Mouse (Mus musculus) CH12.LX (cell line): Measurements from ENCODE around the gene Ankrd60. TPM values are rescaled to one million over a fixed set of nuclear protein-coding genes. Genes with fewer than 3 reads are reported as not detected.

Experiments
- DNase-seq: peaks from one replicate; pipeline ENCODE4 v3.0.0-alpha.2; 2013; ENCODE audit errors: extremely low read depth
- H3K27ac ChIP-seq: 2 replicates; pipeline ENCODE4 v1.5.1; 2012; ENCODE audit warnings: low read depth, mild to moderate bottlenecking, control low read depth, moderate library complexity; ENCODE audit not compliant: insufficient read depth
- H3K27me3 ChIP-seq: replicated peaks from 2 replicates; pipeline ENCODE3; 2012; ENCODE audit warnings: inconsistent platforms
- H3K36me3 ChIP-seq, 2 experiments: replicated peaks in 1 of 2; 2 replicates each; pipeline versions ENCODE3 to v1.6.1; 2012; ENCODE audit warnings: inconsistent platforms in 1 of 2, low read length in 1 of 2, mild to moderate bottlenecking in 1 of 2, mixed read lengths in 1 of 2, moderate library complexity in 1 of 2; ENCODE audit not compliant: control insufficient read depth in 1 of 2, insufficient read depth in 1 of 2
- H3K4me1 ChIP-seq, 2 experiments: 2 replicates each; pipeline ENCODE4 v1.6.1; 2012; ENCODE audit warnings: inconsistent platforms in 1 of 2, moderate library complexity in 1 of 2; ENCODE audit not compliant: insufficient read depth in 2 of 2, control insufficient read depth in 1 of 2
- H3K4me2 ChIP-seq: 2 replicates; pipeline ENCODE4 v1.6.1; 2012; ENCODE audit warnings: low read depth, mild to moderate bottlenecking, control low read depth; ENCODE audit not compliant: poor library complexity, insufficient read depth, severe bottlenecking
- H3K4me3 ChIP-seq, 3 experiments: fragments of 150-350 bp in 1 of 3; sonication (generic) in 1 of 3; replicated peaks in 1 of 3; 2 replicates each; pipeline versions ENCODE3 to v1.5.1; 2011 to 2012; ENCODE audit warnings: low read depth in 2 of 3, low read length in 2 of 3, mild to moderate bottlenecking in 2 of 3, moderate library complexity in 2 of 3, control low read depth in 1 of 3, improper control_type of control experiment in 1 of 3, inconsistent platforms in 1 of 3, mixed read lengths in 1 of 3; ENCODE audit not compliant: poor library complexity in 1 of 3
- H3K79me2 ChIP-seq: replicated peaks from 2 replicates; pipeline ENCODE4 v1.6.1; 2012; ENCODE audit warnings: mild to moderate bottlenecking, moderate library complexity; ENCODE audit not compliant: control insufficient read depth, poor library complexity, insufficient read depth, severe bottlenecking; ENCODE audit errors: extremely low read depth
- H3K9ac ChIP-seq: 2 replicates; pipeline ENCODE4 v1.6.1; 2012; ENCODE audit warnings: low read depth, mild to moderate bottlenecking, control low read depth, moderate library complexity; ENCODE audit not compliant: insufficient read depth
- H3K9me3 ChIP-seq: replicated peaks from 2 replicates; pipeline ENCODE3; 2012; ENCODE audit warnings: low read length, inconsistent platforms, mixed read lengths
- BHLHE40 ChIP-seq: IDR thresholded peaks from 2 replicates; pipeline ENCODE4 v1.6.1; 2011; ENCODE audit warnings: mild to moderate bottlenecking, low read depth, low read length, improper control_type of control experiment
- ELF1 ChIP-seq: IDR thresholded peaks from 2 replicates; pipeline ENCODE4 v1.6.1; 2014; ENCODE audit warnings: low read depth, mild to moderate bottlenecking, inconsistent platforms, low read length, improper control_type of control experiment
- ETS1 ChIP-seq: conservative IDR thresholded peaks from 2 replicates; pipeline ENCODE4 v1.6.1; 2012; ENCODE audit warnings: low read depth, mild to moderate bottlenecking, inconsistent platforms, low read length, improper control_type of control experiment, moderate library complexity
- GABPA ChIP-seq: IDR thresholded peaks from 2 replicates; pipeline ENCODE4 v1.6.1; 2012; ENCODE audit warnings: low read depth, low read length, improper control_type of control experiment, inconsistent platforms; ENCODE audit not compliant: insufficient replicate concordance
- HCFC1 ChIP-seq: IDR thresholded peaks from 2 replicates; pipeline ENCODE4 v1.6.1; 2012; ENCODE audit warnings: low read depth, mild to moderate bottlenecking, inconsistent platforms, low read length, improper control_type of control experiment
- JUN ChIP-seq: IDR thresholded peaks from 2 replicates; pipeline ENCODE4 v1.6.1; 2011; ENCODE audit warnings: low read depth, mild to moderate bottlenecking, low read length, improper control_type of control experiment, moderate library complexity; ENCODE audit not compliant: insufficient read depth
- JUND ChIP-seq: conservative IDR thresholded peaks from 2 replicates; pipeline ENCODE4 v1.6.1; 2011; ENCODE audit warnings: low read depth, low read length, improper control_type of control experiment
- KAT2A ChIP-seq: IDR thresholded peaks from 2 replicates; pipeline ENCODE4 v1.6.1; 2012; ENCODE audit warnings: low read length, improper control_type of control experiment, inconsistent platforms; ENCODE audit not compliant: insufficient replicate concordance
- MAX ChIP-seq: IDR thresholded peaks from 2 replicates; pipeline ENCODE4 v1.6.1; 2011; ENCODE audit warnings: low read length, improper control_type of control experiment
- MEF2A ChIP-seq: IDR thresholded peaks from 2 replicates; pipeline ENCODE4 v1.6.1; 2014; ENCODE audit warnings: low read depth, mild to moderate bottlenecking, inconsistent platforms, low read length, improper control_type of control experiment, borderline replicate concordance
- MYC ChIP-seq: IDR thresholded peaks from 2 replicates; pipeline ENCODE4 v1.6.1; 2011; ENCODE audit warnings: low read depth, mild to moderate bottlenecking, improper control_type of control experiment, low read length
- NELFE ChIP-seq: IDR thresholded peaks from 2 replicates; pipeline ENCODE4 v1.6.1; 2011; ENCODE audit warnings: low read depth, low read length, improper control_type of control experiment
- NRF1 ChIP-seq: IDR thresholded peaks from 2 replicates; pipeline ENCODE4 v1.6.1; 2014; ENCODE audit warnings: low read depth, mild to moderate bottlenecking, inconsistent platforms, low read length, improper control_type of control experiment, moderate library complexity
- POLR2A ChIP-seq: IDR thresholded peaks from 2 replicates; pipeline ENCODE4 v1.6.1; 2011; ENCODE audit warnings: low read depth, mild to moderate bottlenecking, improper control_type of control experiment, low read length
- RAD21 ChIP-seq: IDR thresholded peaks from 2 replicates; pipeline ENCODE4 v1.6.1; 2011; ENCODE audit warnings: low read depth, mild to moderate bottlenecking, low read length, improper control_type of control experiment, moderate library complexity
- RCOR1 ChIP-seq: conservative IDR thresholded peaks from 2 replicates; pipeline ENCODE4 v1.6.1; 2012; ENCODE audit warnings: low read depth, mild to moderate bottlenecking, inconsistent platforms, low read length, improper control_type of control experiment
- SIN3A ChIP-seq: IDR thresholded peaks from 2 replicates; pipeline ENCODE4 v1.6.1; 2012; ENCODE audit warnings: low read length, improper control_type of control experiment, inconsistent platforms
- SMC3 ChIP-seq: IDR thresholded peaks from 2 replicates; pipeline ENCODE4 v1.6.1; 2011; ENCODE audit warnings: low read depth, low read length, improper control_type of control experiment
- TBP ChIP-seq: conservative IDR thresholded peaks from 2 replicates; pipeline ENCODE4 v1.6.1; 2011; ENCODE audit warnings: low read depth, low read length, improper control_type of control experiment
- UBTF ChIP-seq: IDR thresholded peaks from 2 replicates; pipeline ENCODE4 v1.6.1; 2012; ENCODE audit warnings: low read depth, mild to moderate bottlenecking, inconsistent platforms, low read length, improper control_type of control experiment, moderate library complexity
- USF1 ChIP-seq: IDR thresholded peaks from 2 replicates; pipeline ENCODE4 v1.6.1; 2014; ENCODE audit warnings: low read depth, mild to moderate bottlenecking, inconsistent platforms, low read length, improper control_type of control experiment
- USF2 ChIP-seq: conservative IDR thresholded peaks from 2 replicates; pipeline ENCODE4 v1.6.1; 2011; ENCODE audit warnings: low read depth, low read length, improper control_type of control experiment
- ZC3H11A ChIP-seq: IDR thresholded peaks from 2 replicates; pipeline ENCODE4 v1.6.1; 2012; ENCODE audit warnings: low read depth, mild to moderate bottlenecking, inconsistent platforms, low read length, improper control_type of control experiment
- ZKSCAN1 ChIP-seq: IDR thresholded peaks from 2 replicates; pipeline ENCODE4 v1.6.1; 2012; ENCODE audit warnings: low read depth, inconsistent platforms, low read length, improper control_type of control experiment, borderline replicate concordance
- ZMIZ1 ChIP-seq: IDR thresholded peaks from 2 replicates; pipeline ENCODE4 v1.6.1; 2012; ENCODE audit warnings: low read depth, mild to moderate bottlenecking, inconsistent platforms, low read length, improper control_type of control experiment
- ZNF384 ChIP-seq: IDR thresholded peaks from 2 replicates; pipeline ENCODE4 v1.6.1; 2012; ENCODE audit warnings: low read depth, low read length, improper control_type of control experiment, inconsistent platforms
- dilution Hi-C: fragments of 300-500 bp; cut with MboI; formaldehyde crosslinking; loops from 2 replicates; pipeline ENCODE4 v1.14.3; 2020; ENCODE audit warnings: low sequenced_read_pairs; ENCODE audit not compliant: extremely low pct_unique_long_range_greater_than_20kb, extremely low pct_ligation_motif_present
- in situ Hi-C: fragments of 300-500 bp; cut with MboI; formaldehyde crosslinking; loops from 3 replicates; pipeline ENCODE4 v1.14.3; 2019; ENCODE audit warnings: low sequenced_read_pairs, low pct_ligation_motif_present, low pct_unique_long_range_greater_than_20kb, mixed read lengths
- polyA plus RNA-seq: library from polyadenylated mRNA; unstranded; fragments of >175 nt; gene quantifications from 2 replicates; pipeline ENCODE4 v1.2.1, GENCODE M21; 2012; ENCODE audit warnings: low read depth; ENCODE audit not compliant: insufficient read length
- total RNA-seq, 2 experiments: library from RNA; depleted of rRNA; stranded (reverse); fragments of 300-350 nt in 1 of 2; fragments of >200 nt in 1 of 2; gene quantifications; 2 replicates each; pipeline ENCODE4 v1.2.3; 2012 to 2014

The Ankrd60 gene
- total and polyA plus RNA-seq, 3 experiments: not detected

DNA sequence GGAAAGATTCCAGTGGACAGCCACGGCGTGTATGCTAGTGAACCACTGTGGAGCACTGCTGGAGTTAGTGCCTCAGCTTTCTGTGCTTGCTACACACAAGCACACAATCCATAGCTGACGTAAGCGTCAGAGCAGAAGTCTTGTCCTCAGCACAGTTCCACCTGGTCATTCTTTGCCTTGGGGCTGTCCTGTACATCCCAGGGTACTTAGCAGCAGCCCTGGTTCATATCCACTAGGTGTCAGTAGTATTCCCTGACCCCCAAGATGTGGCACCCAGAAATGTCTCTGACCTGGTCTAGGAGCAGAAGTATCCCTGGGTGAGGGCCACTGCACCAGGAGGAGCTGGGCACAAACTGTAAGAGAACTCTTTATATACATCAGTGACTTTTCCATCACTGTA, 42.5 kb upstream of the Ankrd60 start (continued):
- no peak for TF ChIP-seq SIN3A
- TF ChIP-seq GABPA: no peak
- TF ChIP-seq POLR2A: no peak
- TF ChIP-seq ZMIZ1: no peak
- no peak for TF ChIP-seq ETS1
- TF ChIP-seq MAX: no peak
- no peak for TF ChIP-seq USF2
- peak; percentile 55 for TF ChIP-seq RAD21

DNA sequence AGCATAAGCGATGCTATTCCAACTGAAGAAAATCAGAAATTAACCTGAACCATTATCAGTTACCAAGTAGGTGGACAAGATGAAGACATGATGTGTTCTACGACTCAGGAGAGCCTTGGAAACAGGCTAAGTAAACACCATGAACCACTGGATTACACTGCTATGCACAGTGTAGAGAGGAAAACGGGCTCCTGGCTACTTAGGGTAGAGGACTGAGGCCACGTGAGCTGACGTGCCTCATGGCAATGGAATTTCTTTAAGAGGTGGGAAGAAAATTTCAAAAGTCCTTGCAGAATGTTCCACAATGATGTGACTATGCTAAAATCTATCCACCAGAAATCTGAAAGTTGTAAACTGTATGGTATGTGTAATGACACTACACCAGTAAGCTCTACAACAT, 41.0 kb upstream of the Ankrd60 start:
- Histone ChIP-seq H3K27ac (no peak overlapping the region), H3K4me1 (no peaks in the 10 kb centered on the region), H3K36me3 (peaks cover 0 to 10% of the 10 kb centered on the region in 2 experiments), H3K9ac (no peak overlapping the region), H3K79me2 (no peaks in the 10 kb centered on the region), H3K27me3 (no peaks in the 10 kb centered on the region), H3K9me3 (no peaks in the 10 kb centered on the region), H3K4me2 (no peak overlapping the region), H3K4me3 (no peak overlapping the region)
- in situ Hi-C loops: no loop called here
- dilution Hi-C loops: no loop called here
- TF ChIP-seq SMC3 (no peak), UBTF (no peak)
- no peak for DNase-seq

DNA sequence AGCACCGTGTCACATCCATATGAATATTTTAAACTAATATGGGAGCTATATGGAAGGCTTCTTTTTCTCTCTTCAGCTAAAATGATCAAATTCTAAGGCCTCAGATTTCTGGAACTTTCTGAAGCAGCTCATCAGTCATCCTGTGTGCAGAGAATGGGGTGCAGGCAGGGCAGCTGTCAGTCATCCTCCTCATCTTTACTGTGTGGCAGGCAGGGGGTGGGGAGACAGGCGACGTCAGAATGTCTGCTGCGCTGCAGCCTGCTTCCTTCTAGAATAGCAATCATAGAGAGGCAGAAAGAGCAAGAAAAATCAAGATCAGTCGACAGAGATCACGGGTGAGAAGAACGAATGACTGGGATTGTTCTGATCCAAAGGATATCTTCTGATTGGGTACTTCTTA, 38.0 kb upstream of the Ankrd60 start:
- Histone ChIP-seq H3K4me2 (no peak overlapping the region), H3K9ac (no peak overlapping the region), H3K36me3 (peaks cover 0 to 17% of the 10 kb centered on the region in 2 experiments), H3K4me3 (no peak overlapping the region), H3K27me3 (no peaks in the 10 kb centered on the region), H3K27ac (no peak overlapping the region), H3K4me1 (0 out of 4 replicates have a peak, but pooled peaks cover 0 to 2% of the 10 kb centered on the region in 2 experiments), H3K79me2 (no peaks in the 10 kb centered on the region), H3K9me3 (no peaks in the 10 kb centered on the region)
- no peak for DNase-seq
- dilution Hi-C loops (no loop called here), in situ Hi-C loops (no loop called here)
- no peak for TF ChIP-seq TBP
- no peak for TF ChIP-seq NRF1
- no peak for TF ChIP-seq NELFE
- TF ChIP-seq USF2: no peak
- TF ChIP-seq KAT2A: no peak
- TF ChIP-seq SIN3A: no peak
- TF ChIP-seq MEF2A: no peak
- no peak for TF ChIP-seq ZC3H11A
- TF ChIP-seq HCFC1: no peak
- TF ChIP-seq USF1: no peak
- no peak for TF ChIP-seq JUND
- no peak for TF ChIP-seq MYC
- no peak for TF ChIP-seq ELF1
- TF ChIP-seq RCOR1: no peak
- TF ChIP-seq UBTF: no peak
- TF ChIP-seq ZMIZ1: no peak
- TF ChIP-seq ZKSCAN1: no peak
- TF ChIP-seq BHLHE40: no peak
- no peak for TF ChIP-seq JUN
- no peak for TF ChIP-seq ZNF384
